Mouse (Mus musculus) spleen, adult 2 months (tissue): ENCODE data around the gene Stk38. TPM values are rescaled to one million over a fixed set of nuclear protein-coding genes. Genes with fewer than 3 reads are reported as not detected.
"Not testable (repeated sequence)": the region's sequence is repeated elsewhere in the genome, so short reads cannot be mapped to it uniquely, and the experiment has no call there.

ENCODE experiments used
- DNase-seq, 2 experiments: peaks; one replicate each; pipeline versions ENCODE4 v3.0.0 to v3.0.0-alpha.2; 2012 to 2021; ENCODE audit warnings: low spot score in 2 of 2, low read depth in 1 of 2
- H3K27ac ChIP-seq: fragments of 200-500 bp; 2 replicates; pipeline ENCODE4 v1.5.1; 2012; ENCODE audit warnings: low read length, inconsistent platforms; ENCODE audit not compliant: insufficient read depth
- H3K27me3 ChIP-seq: fragments of 200-500 bp; 2 replicates; pipeline ENCODE4 v1.6.1; 2012; ENCODE audit warnings: mild to moderate bottlenecking, moderate library complexity, low read length, inconsistent platforms; ENCODE audit not compliant: control insufficient read depth, insufficient read depth
- H3K36me3 ChIP-seq: fragments of 200-500 bp; 2 replicates; pipeline ENCODE4 v1.6.1; 2012; ENCODE audit warnings: mild to moderate bottlenecking, low read length, inconsistent platforms; ENCODE audit not compliant: control insufficient read depth, insufficient read depth
- H3K4me1 ChIP-seq: fragments of 200-500 bp; 2 replicates; pipeline ENCODE4 v1.6.1; 2011; ENCODE audit warnings: inconsistent platforms; ENCODE audit not compliant: control insufficient read depth, insufficient read depth, insufficient read length
- H3K4me3 ChIP-seq: fragments of 200-500 bp; 2 replicates; pipeline ENCODE4 v1.5.1; 2011; ENCODE audit warnings: mild to moderate bottlenecking, inconsistent platforms; ENCODE audit not compliant: insufficient read depth, insufficient read length; ENCODE audit errors: extremely low read depth
- CTCF ChIP-seq: fragments of 200-500 bp; IDR thresholded peaks from 2 replicates; pipeline ENCODE4 v1.5.1; 2011; ENCODE audit warnings: mild to moderate bottlenecking, inconsistent platforms; ENCODE audit not compliant: insufficient read depth, insufficient read length, insufficient replicate concordance; ENCODE audit errors: extremely low read depth
- POLR2A ChIP-seq: fragments of 200-500 bp; IDR thresholded peaks from 2 replicates; pipeline ENCODE4 v1.6.1; 2011; ENCODE audit warnings: low read depth, low read length, inconsistent platforms
- WGBS: fragments of 180-500 bp; shearing (Covaris S2); methylation state at CpG from one replicate; pipeline ENCODE4 v1.1.7; 2018; 5-methylcytosine and 5-hydroxymethylcytosine counted together
- polyA plus RNA-seq: library from polyadenylated mRNA; depleted of rRNA; stranded (reverse); fragments of >200 nt; gene quantifications from 2 replicates; pipeline ENCODE4 v1.2.3, GENCODE M21; 2012

The Stk38 gene
- polyA plus RNA-seq, 1 experiment = 119 TPM

DNA sequence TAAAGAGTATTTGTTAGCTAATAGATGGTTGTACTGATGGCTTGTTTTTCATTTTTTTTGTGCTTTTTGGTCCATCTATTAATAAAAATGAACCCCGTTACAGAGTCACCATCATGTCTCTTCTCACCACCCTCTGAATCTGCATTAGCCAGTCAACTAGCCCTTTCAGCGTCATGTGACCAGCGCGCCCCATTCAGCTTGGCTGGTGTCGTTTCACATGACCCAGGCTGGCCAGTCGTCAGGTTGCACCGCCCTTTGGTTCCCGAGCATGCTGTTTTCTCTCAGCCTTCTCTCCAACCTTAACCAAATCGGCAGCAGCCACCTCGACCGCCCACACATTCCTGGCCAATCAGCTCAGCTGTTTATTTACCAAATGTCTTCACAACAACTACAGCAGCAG lies 31.6 kb upstream of the Stk38 start:
- H3K27me3 ChIP-seq = no peaks in the 10 kb centered on the region
- peaks cover 46% of the 10 kb centered on the region for H3K36me3 ChIP-seq
- no peak overlapping the region; the same call in 1 of the 2 replicates for H3K27ac ChIP-seq
- H3K4me3 ChIP-seq = no peak overlapping the region
- TF ChIP-seq POLR2A = no peak
- TF ChIP-seq CTCF = no peak
- peaks cover 3% of the 10 kb centered on the region; the same call in 1 of the 2 replicates for H3K4me1 ChIP-seq
- DNase-seq = no peak
- 76% methylated on average over 11 of the region's 11 CpGs for WGBS

DNA sequence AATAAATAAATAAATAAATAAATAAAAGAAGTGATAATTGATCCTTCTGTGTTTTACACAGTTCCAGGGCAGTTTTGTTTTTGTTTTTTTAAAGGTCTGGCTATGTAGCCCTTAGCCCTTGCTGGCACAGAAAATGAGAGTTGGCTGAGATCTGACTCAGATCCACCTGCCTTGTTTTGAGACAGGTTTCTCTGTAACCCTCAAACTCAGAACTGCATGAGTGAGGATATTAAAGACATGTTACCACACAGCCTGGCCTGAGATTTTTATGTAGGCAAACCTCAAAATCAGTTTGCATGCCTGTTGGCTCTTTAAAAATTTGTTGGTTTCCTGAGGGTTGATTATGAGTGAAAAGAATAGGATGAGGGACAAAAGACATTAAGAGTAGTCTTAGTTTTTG lies 27.7 kb upstream of the Stk38 start:
- Histone ChIP-seq H3K27me3 (no peaks in the 10 kb centered on the region), H3K36me3 (peaks cover 36% of the 10 kb centered on the region), H3K4me3 (no peak overlapping the region), H3K27ac (no peak overlapping the region), H3K4me1 (peaks cover 7% of the 10 kb centered on the region; the same call in 1 of the 2 replicates)
- TF ChIP-seq POLR2A (no peak), CTCF (no peak)
- no peak for DNase-seq

DNA sequence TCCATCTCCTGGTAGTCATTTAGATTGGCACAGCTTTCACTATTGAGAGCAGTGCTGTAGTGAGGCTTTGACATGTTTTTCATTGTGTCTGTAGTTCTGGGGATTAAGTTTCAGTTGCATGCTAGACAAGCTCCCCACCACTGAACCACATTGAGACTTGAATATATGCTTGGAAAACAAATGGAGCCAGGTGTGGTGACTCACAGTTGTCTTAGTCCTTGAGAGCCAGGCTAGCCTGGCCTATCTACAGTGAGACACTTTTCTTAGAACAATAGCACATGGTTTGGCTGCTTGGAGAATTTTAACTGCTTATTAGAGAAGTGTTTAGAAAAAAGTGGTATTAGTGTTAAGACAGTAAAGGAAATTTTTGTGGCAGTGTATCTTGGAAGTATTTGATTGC lies 26.5 kb upstream of the Stk38 start:
- Histone ChIP-seq H3K36me3 (peaks cover 24% of the 10 kb centered on the region), H3K4me3 (peak overlapping the region; percentile 61), H3K27ac (no peak overlapping the region), H3K27me3 (no peaks in the 10 kb centered on the region), H3K4me1 (peaks cover 9% of the 10 kb centered on the region; the same call in 1 of the 2 replicates)
- TF ChIP-seq POLR2A = no peak
- TF ChIP-seq CTCF = no peak
- DNase-seq = no peak

DNA sequence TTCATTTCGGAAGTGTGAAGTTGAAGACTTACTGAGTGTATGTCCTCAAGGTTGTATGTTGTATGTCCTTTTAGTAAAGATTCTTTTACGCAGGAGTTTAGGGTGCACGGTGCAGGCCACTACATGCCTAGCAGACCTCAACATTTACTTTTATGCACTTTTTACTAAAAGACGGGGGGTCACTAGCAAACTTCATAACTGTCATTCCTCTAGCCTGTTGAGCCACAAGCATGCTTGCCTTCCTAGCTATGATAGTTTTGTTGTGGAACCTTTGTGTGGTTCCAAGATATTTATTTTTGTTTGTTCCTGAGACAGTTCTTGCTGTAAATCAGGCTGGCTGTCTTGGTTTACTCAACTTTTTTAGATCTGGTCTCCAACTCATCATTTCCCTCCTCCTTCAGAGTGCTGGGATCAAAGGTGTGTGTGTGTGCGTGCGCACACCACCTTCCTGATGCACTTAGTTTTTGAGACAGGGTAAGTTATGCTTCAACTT lies 25.8 kb upstream of the Stk38 start:
- Histone ChIP-seq H3K27ac (no peak overlapping the region), H3K4me1 (peaks cover 9% of the 10 kb centered on the region; the same call in 1 of the 2 replicates), H3K4me3 (peak overlapping the region; percentile 61), H3K36me3 (peaks cover 20% of the 10 kb centered on the region), H3K27me3 (no peaks in the 10 kb centered on the region)
- DNase-seq = no peak
- 0% methylated on average over 6 of the region's 6 CpGs for WGBS
- TF ChIP-seq CTCF = no peak
- no peak for TF ChIP-seq POLR2A

DNA sequence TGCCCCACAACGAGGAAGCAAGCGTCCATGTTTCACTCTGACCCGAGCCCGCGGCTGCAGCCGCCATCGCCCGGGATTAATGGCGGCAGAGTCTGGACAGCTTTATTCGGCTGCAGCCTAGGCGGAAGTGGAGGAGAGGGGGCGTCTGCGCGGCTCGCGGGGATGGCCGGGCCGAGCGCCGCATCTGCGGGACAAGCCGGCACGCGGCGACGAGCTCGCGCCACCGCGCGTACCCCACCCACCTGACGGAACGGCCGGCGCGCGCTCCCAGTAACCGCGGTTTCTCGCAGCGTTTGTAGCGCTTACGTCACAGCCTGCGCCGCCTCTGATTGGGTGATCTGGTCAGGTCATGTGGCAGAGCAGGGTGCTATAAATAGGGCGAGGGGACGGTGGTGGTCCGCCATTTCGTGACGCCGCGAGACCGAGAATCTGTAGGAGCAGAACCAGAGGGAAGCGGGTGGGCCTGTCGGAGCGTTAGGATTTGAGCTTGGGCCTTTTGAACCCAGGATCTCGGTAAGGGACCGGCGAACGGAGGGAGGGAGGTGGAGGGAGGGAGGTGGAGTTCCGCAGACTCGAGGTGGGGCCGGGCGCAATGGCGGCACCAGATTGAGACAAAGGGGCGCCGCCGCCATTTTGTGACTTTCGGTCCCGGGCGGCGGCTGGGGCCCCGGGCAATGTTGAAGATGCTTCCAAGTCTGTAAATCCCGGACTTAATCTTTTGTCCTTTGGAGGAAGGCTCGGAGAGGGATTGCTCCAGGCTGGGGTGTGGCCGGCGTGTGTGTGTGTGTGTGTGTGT lies 24.7 kb upstream of the Stk38 start, which contains the start of gene Srsf3:
Gene Srsf3 (plus strand): TSS at position 355 of the 796 bp plus-strand sequence.
- Histone ChIP-seq H3K27ac (peak within 1 kb of the TSS; percentile 96), H3K4me3 (peak within 1 kb of the TSS; percentile 93), H3K27me3 (no peaks in the 10 kb centered on the region), H3K36me3 (peaks cover 11% of the 10 kb centered on the region), H3K4me1 (peaks cover 9% of the 10 kb centered on the region; the same call in 1 of the 2 replicates)
- WGBS = under 1% methylated on average over 77 of the region's 77 CpGs
- peak; percentile 96 to 99 for DNase-seq
- TF ChIP-seq CTCF (no peak), POLR2A (peak; percentile 95)

DNA sequence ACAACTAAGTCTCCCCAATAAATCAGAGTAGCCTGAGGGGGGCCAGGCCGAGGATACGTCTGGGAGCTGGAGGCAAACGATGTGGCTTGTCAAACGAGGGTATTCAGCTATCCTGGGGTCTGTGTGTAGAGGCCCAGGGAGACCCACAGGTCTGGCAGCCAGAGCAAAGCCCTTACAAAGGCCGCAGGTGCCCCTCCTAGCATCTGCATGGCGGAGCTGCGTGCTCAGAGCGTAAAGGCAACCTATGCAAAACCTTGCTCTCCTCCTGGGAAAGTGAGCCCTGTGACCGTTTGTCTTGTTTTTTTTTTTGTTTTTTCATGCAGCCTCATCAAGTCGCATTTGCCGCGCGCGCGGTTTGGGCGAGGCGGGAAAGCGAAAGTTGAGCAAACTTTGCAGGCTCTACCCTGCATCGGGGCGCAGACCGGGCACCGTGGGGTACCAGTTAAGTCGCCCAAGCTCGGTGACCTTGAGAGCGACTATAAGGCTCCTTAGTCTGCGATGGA lies 24.0 kb upstream of the Stk38 start:
- peak; percentile 39 to 50 for DNase-seq
- Histone ChIP-seq H3K27ac (peak overlapping the region; percentile 96), H3K27me3 (no peaks in the 10 kb centered on the region), H3K4me3 (peak overlapping the region; percentile 80), H3K4me1 (peaks cover 9% of the 10 kb centered on the region; the same call in 1 of the 2 replicates), H3K36me3 (peaks cover 5% of the 10 kb centered on the region)
- TF ChIP-seq CTCF (no peak), POLR2A (no peak)
- WGBS = under 1% methylated on average over 26 of the region's 26 CpGs

DNA sequence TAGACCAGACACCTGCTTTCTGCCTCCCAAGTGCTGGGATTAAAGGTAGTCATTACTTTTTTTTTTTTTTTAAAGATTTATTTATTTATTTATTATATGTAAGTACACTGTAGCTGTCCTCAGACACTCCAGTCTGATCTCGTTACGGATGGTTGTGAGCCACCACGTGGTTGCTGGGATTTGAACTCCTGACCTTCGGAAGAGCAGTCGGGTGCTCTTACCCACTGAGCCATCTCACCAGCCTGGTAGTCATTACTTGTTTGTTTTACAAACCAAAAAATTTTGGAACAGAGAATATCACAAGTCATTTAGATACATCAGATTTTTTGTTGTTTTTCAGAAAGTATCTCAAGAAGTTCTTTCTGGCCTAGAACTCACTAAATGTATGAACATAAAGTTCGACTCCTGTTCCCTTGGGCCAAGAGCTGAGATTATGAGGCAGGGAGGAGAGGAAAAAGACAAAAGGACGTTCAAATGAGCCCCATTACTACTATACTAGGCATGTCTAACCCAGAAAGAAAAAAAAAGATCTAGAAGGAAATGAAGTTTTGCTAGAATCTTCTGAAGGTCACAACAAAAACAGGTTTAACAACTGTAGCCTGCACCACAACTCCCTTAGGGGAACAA lies 23.4 kb upstream of the Stk38 start:
- H3K4me1 ChIP-seq, H3K36me3 ChIP-seq, DNase-seq, H3K27me3 ChIP-seq: not testable (repeated sequence)
- Histone ChIP-seq H3K27ac (peak overlapping the region; percentile 96), H3K4me3 (peak overlapping the region; percentile 80; the same call in 1 of the 2 replicates)
- 58% methylated on average over 7 of the region's 7 CpGs for WGBS
